Mouse (Mus musculus): ENCODE measurements around the gene Gpr27. TPM values are rescaled to one million over a fixed set of nuclear protein-coding genes. Genes with fewer than 3 reads are reported as not detected.
A peak's percentile ranks its signal among the peaks of the same experiment; 100 is the strongest.

Gpr27 gene
- polyA plus RNA-seq, 2 experiments: 11.0 to 14.1 TPM

DNA sequence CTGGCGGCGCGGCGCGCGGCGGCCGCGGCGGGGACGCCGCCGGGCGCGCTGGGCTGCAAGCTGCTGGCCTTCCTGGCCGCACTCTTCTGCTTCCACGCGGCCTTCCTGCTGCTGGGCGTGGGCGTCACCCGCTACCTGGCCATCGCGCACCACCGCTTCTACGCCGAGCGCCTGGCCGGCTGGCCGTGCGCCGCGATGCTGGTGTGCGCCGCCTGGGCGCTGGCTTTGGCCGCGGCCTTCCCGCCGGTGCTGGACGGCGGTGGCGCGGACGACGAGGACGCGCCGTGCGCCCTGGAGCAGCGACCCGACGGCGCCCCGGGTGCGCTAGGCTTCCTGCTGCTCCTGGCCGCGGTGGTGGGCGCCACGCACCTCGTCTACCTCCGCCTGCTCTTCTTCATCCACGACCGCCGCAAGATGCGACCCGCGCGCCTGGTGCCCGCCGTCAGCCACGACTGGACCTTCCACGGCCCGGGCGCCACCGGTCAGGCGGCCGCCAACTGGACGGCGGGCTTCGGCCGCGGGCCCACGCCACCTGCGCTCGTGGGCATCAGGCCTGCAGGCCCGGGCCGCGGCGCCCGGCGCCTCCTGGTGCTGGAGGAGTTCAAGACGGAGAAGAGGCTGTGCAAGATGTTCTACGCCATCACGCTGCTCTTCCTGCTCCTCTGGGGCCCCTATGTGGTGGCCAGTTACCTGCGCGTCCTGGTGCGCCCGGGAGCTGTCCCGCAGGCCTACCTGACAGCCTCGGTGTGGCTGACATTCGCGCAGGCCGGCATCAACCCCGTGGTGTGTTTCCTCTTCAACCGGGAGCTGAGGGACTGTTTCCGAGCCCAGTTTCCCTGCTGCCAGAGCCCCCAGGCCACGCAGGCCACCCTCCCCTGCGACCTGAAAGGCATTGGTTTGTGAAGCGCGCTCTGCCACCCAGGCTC is 700 bp downstream of the Gpr27 start:
- Histone ChIP-seq H3K27ac (replicated peaks; ENCODE audit: low read depth, low read length) (peak overlapping the region; percentile 65), H3K9ac (ENCODE audit: low read depth, low read length, severe bottlenecking) (peak overlapping the region; percentile 89), H3K9me3 (ENCODE audit: control insufficient read depth, low read length) (no peaks in the 10 kb centered on the region), H3K27me3 (ENCODE audit: control insufficient read depth, insufficient read depth, low read length) (peaks cover 30% of the 10 kb centered on the region), H3K4me3 (replicated peaks; ENCODE audit: low read length) (peak overlapping the region; percentile 69), H3K36me3 (ENCODE audit: control insufficient read depth, insufficient read depth, low read length) (no peaks in the 10 kb centered on the region), H3K4me1 (ENCODE audit: control insufficient read depth, insufficient read depth, low read length) (peaks cover 6% of the 10 kb centered on the region), H3K4me2 (replicated peaks; ENCODE audit: low read depth, low read length, severe bottlenecking) (peak overlapping the region; percentile 94)
- ATAC-seq (ENCODE audit: low FRiP score, low read depth): peak; percentile 44; the same call in 1 of the 2 replicates
- DNase-seq (ENCODE audit: low spot score): no peak
- TF ChIP-seq POLR2A (IDR thresholded peaks at IDR 0.05; ENCODE audit: borderline replicate concordance, extremely low read depth, insufficient read depth, insufficient read length): no peak
- WGBS: 1% methylated on average over 57 of the region's 110 CpGs

DNA sequence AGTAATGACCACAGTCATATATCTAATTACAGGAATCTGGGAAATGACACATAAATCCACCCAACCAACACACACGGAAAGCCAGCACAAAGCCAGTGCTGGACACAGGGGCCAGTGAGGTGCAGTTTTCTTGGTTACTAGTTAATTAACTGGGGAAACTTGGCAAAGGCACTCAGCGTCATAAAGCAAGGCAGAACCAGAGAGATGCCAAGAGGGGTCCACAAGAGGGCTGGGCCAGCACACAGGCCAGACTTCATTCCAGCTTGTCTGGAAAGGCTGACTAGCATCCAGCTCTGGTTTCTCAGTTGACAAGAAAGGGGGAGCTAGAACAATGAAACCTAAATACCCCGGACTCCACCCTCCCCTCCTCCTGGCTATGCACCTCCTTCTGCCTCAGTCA is 8.0 kb downstream of the Gpr27 start:
- no peaks in the 10 kb centered on the region for H3K36me3 ChIP-seq (ENCODE audit: control insufficient read depth, insufficient read depth, low read length)
- peaks cover 5% of the 10 kb centered on the region; the same call in 1 of the 2 replicates for H3K27me3 ChIP-seq (ENCODE audit: control insufficient read depth, insufficient read depth, low read length)
- DNase-seq (ENCODE audit: low spot score) (peak; percentile 66), ATAC-seq (ENCODE audit: low FRiP score, low read depth) (peak; percentile 34; the same call in 1 of the 2 replicates)
- H3K4me2 ChIP-seq (replicated peaks; ENCODE audit: low read depth, low read length, severe bottlenecking): 0 out of 2 replicates have a peak overlapping the region, but pooled peaks have one; percentile 20
- H3K9ac ChIP-seq (ENCODE audit: low read depth, low read length, severe bottlenecking): no peak overlapping the region
- no peak for TF ChIP-seq POLR2A (IDR thresholded peaks at IDR 0.05; ENCODE audit: borderline replicate concordance, extremely low read depth, insufficient read depth, insufficient read length)
- H3K27ac ChIP-seq (replicated peaks; ENCODE audit: low read depth, low read length): peak overlapping the region; percentile 59
- 25% methylated on average over 3 of the region's 3 CpGs for whole genome bisulfite sequencing
- no peak overlapping the region for H3K4me3 ChIP-seq (replicated peaks; ENCODE audit: low read length)
- no peaks in the 10 kb centered on the region for H3K9me3 ChIP-seq (ENCODE audit: control insufficient read depth, low read length)
- peaks cover 7% of the 10 kb centered on the region for H3K4me1 ChIP-seq (ENCODE audit: control insufficient read depth, insufficient read depth, low read length)

DNA sequence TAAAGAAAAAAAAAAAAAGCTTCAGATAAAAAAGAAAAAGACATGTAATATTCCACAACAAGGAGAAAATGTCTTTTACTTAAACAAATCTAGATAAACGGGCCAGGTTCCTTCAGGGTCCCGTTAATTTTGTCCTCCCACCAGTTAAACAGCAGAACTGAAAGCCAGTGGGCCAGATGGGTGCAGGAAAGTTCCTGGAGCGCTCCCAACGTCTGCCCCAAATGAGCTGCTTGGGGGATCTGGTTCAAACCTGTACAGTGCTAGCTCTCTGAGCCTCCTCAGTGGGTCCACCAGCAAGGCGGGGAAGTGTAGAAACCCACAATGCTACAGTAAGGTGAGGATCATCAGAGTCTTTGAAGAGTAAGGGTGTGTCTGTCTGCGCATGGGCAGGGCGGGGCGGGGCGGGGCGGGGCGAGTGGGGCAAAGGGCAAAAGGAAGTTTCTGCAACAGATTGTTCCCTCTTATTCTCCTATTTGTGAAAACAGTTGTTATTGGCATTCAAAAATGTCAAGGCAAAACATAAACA is 19.2 kb downstream of the Gpr27 start:
- no peak for ATAC-seq (ENCODE audit: low FRiP score, low read depth)
- no peak for DNase-seq (ENCODE audit: low spot score)
- 53% methylated on average over 11 of the region's 11 CpGs for WGBS
- Histone ChIP-seq H3K9ac (ENCODE audit: low read depth, low read length, severe bottlenecking) (no peak overlapping the region), H3K4me1 (ENCODE audit: control insufficient read depth, insufficient read depth, low read length) (no peaks in the 10 kb centered on the region), H3K4me3 (replicated peaks; ENCODE audit: low read length) (no peak overlapping the region), H3K9me3 (ENCODE audit: control insufficient read depth, low read length) (no peaks in the 10 kb centered on the region), H3K27me3 (ENCODE audit: control insufficient read depth, insufficient read depth, low read length) (no peaks in the 10 kb centered on the region), H3K27ac (replicated peaks; ENCODE audit: low read depth, low read length) (no peak overlapping the region), H3K4me2 (replicated peaks; ENCODE audit: low read depth, low read length, severe bottlenecking) (no peak overlapping the region), H3K36me3 (ENCODE audit: control insufficient read depth, insufficient read depth, low read length) (no peaks in the 10 kb centered on the region)
- TF ChIP-seq POLR2A (IDR thresholded peaks at IDR 0.05; ENCODE audit: borderline replicate concordance, extremely low read depth, insufficient read depth, insufficient read length): no peak

DNA sequence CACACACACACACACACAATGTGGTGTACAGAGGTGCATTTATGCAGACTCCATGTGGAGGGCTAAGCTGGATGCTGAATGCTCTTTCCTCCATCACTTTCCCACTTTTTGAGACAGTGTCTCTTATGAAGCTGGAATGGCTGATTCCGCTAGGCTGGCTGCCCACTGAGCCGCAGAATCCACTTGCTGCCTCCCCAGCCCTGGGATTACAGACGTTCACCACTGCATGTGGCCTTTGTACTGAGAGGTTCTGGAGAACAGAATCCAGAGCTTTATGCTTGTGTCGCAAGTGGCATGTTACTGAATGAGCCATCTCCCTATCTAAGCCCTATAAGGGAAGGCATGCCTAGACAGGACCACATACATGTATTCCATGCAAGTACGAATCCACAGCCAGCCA is 20.8 kb downstream of the Gpr27 start:
- WGBS: 77% methylated on average over 5 of the region's 5 CpGs
- H3K27ac ChIP-seq (replicated peaks; ENCODE audit: low read depth, low read length): no peak overlapping the region

DNA sequence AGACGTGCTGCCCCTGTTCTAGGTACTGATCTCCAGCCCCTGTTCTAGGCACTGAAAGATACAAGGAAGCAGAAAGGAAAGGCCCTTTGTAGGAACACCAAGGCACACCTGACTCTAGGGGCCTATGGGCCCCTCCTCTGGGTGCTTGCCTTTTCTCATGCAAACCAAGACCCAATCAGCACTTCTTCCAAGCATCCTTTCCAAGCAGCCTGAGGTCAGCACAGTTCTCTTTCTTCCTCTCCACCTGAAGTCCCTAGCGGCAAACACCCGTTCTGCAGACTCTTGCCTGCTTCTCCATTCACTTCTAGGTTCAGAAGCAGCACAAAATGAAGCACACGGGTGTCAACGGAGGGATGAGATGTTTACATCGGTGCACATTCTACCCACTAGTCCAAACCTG is 22.7 kb downstream of the Gpr27 start:
- no peak for DNase-seq (ENCODE audit: low spot score)
- H3K4me2 ChIP-seq (replicated peaks; ENCODE audit: low read depth, low read length, severe bottlenecking): no peak overlapping the region
- H3K27ac ChIP-seq (replicated peaks; ENCODE audit: low read depth, low read length): no peak overlapping the region
- no peak overlapping the region for H3K4me3 ChIP-seq (replicated peaks; ENCODE audit: low read length)
- no peaks in the 10 kb centered on the region for H3K36me3 ChIP-seq (ENCODE audit: control insufficient read depth, insufficient read depth, low read length)
- 66% methylated on average over 6 of the region's 6 CpGs for WGBS
- no peak for TF ChIP-seq POLR2A (IDR thresholded peaks at IDR 0.05; ENCODE audit: borderline replicate concordance, extremely low read depth, insufficient read depth, insufficient read length)
- no peak overlapping the region for H3K9ac ChIP-seq (ENCODE audit: low read depth, low read length, severe bottlenecking)
- H3K4me1 ChIP-seq (ENCODE audit: control insufficient read depth, insufficient read depth, low read length): no peaks in the 10 kb centered on the region
- ATAC-seq (ENCODE audit: low FRiP score, low read depth): no peak
- H3K9me3 ChIP-seq (ENCODE audit: control insufficient read depth, low read length): no peaks in the 10 kb centered on the region
- H3K27me3 ChIP-seq (ENCODE audit: control insufficient read depth, insufficient read depth, low read length): no peaks in the 10 kb centered on the region

More for the DNA sequence above, 20.8 kb downstream of the Gpr27 start:
- DNase-seq (ENCODE audit: low spot score): no peak
- Histone ChIP-seq H3K9ac (ENCODE audit: low read depth, low read length, severe bottlenecking) (no peak overlapping the region), H3K4me2 (replicated peaks; ENCODE audit: low read depth, low read length, severe bottlenecking) (no peak overlapping the region), H3K27me3 (ENCODE audit: control insufficient read depth, insufficient read depth, low read length) (no peaks in the 10 kb centered on the region), H3K36me3 (ENCODE audit: control insufficient read depth, insufficient read depth, low read length) (no peaks in the 10 kb centered on the region), H3K4me1 (ENCODE audit: control insufficient read depth, insufficient read depth, low read length) (no peaks in the 10 kb centered on the region), H3K9me3 (ENCODE audit: control insufficient read depth, low read length) (no peaks in the 10 kb centered on the region), H3K4me3 (replicated peaks; ENCODE audit: low read length) (no peak overlapping the region)
- no peak for ATAC-seq (ENCODE audit: low FRiP score, low read depth)
- no peak for TF ChIP-seq POLR2A (IDR thresholded peaks at IDR 0.05; ENCODE audit: borderline replicate concordance, extremely low read depth, insufficient read depth, insufficient read length)
